Mouse (Mus musculus): Measurements from ENCODE around the gene Adam8. TPM values are rescaled to one million over a fixed set of nuclear protein-coding genes. Genes with fewer than 3 reads are reported as not detected.
A peak's percentile ranks its signal among the peaks of the same experiment; 100 is the strongest.

The Adam8 gene
- total RNA-seq, 2 experiments from 2014 or later = 3.1 to 3.9 TPM

DNA sequence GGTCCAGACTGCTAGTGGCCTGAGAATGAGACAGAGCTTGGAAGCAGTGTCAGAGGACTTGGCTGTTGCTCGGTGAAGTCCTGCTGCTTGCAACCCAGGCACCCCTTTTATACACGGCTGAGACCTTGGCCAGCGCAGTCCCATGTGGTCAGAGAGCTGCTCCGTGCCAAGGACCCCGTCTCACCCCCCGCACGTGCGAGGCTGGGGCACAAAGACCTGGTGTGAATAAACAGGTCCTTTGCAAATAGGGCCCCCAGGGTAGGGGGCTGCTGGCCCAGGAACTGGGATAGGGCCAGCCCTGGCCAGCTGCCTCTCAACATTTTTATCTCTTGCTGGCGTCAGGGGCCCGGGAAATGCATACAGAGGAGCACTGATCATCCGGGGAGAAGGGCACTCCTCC, 34.4 kb downstream of the Adam8 start:
- H3K27ac ChIP-seq = no peak overlapping the region
- no peak for TF ChIP-seq CTCF (IDR thresholded peaks at IDR 0.05)
- no peak for DNase-seq (ENCODE audit: extremely low spot score in 1 of 2, low spot score in 2 of 2)

DNA sequence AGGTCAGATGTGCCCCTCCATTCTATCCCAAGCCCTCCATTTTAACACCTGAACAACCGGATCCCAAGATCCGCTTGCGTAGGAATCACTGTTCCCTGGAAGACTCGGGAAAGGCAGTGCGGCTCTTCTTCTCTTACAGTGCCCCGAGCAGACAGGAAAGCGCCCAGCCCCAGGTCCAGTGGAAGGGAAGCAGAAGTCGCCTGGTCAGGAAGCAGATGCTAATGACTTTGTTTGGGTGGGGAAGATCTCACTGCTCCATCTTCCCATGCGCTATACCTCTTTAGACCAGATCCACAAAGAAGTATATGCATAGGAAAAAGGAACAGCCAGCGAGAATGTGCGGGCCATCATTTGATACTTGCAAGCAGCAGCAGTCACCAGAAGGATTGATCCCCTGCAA, 34.9 kb downstream of the Adam8 start:
- intact Hi-C loops (cut with DNase I) = no loop called here

More for the DNA sequence above, 34.4 kb downstream of the Adam8 start:
- intact Hi-C loops (cut with DNase I) = no loop called here
- no peak overlapping the region for H3K4me3 ChIP-seq

DNA sequence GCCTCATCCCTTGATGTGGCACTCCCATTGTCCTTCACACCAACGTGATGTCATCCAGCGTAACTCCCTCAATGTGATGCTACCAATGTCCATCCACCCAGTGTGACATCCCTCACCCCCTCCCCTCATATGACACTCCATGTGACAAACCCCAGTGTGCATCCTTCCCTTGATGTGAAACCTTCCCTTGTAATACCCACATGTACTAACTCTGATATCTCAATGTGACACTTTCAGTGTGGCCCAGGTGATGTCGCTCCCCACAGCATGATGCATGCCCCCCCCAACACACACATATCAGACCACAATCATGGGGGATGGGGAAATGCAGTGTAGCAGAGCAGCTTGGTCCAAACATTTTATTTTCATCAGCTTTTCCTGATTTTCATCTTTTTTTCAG, 35.7 kb downstream of the Adam8 start:
- intact Hi-C loops (cut with DNase I) = no loop called here
- no peak for DNase-seq (ENCODE audit: extremely low spot score in 1 of 2, low spot score in 2 of 2)
- no peak overlapping the region for H3K27ac ChIP-seq
- TF ChIP-seq CTCF (IDR thresholded peaks at IDR 0.05) = no peak
- H3K4me3 ChIP-seq = no peak overlapping the region

More for the DNA sequence above, 34.9 kb downstream of the Adam8 start:
- H3K4me3 ChIP-seq = no peak overlapping the region
- no peak overlapping the region for H3K27ac ChIP-seq
- DNase-seq (ENCODE audit: extremely low spot score in 1 of 2, low spot score in 2 of 2) = no peak
- TF ChIP-seq CTCF (IDR thresholded peaks at IDR 0.05) = no peak

DNA sequence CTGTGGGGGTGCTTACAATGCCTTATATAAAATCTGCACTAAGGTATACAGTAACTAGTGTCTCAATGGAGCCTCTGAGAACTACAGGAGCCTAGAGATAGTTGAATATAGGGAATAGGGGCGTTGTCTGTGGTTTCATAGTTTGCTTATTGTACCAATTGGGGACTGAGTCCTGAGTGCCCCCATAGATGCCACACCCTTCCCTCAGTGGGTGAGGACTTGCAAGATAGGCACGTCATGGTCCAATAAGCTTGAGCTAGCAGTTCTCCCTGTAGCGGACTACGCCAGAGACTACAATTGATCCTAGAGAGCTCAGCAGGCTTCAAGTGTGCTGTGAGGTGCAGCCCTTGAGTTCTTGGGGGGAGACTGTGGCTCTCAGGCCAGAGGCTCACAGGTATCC, 36.9 kb downstream of the Adam8 start:
- intact Hi-C loops (cut with DNase I) = no loop called here
- Histone ChIP-seq H3K27ac (no peak overlapping the region), H3K4me3 (no peak overlapping the region)
- TF ChIP-seq CTCF (IDR thresholded peaks at IDR 0.05) = no peak
- no peak for DNase-seq (ENCODE audit: extremely low spot score in 1 of 2, low spot score in 2 of 2)

DNA sequence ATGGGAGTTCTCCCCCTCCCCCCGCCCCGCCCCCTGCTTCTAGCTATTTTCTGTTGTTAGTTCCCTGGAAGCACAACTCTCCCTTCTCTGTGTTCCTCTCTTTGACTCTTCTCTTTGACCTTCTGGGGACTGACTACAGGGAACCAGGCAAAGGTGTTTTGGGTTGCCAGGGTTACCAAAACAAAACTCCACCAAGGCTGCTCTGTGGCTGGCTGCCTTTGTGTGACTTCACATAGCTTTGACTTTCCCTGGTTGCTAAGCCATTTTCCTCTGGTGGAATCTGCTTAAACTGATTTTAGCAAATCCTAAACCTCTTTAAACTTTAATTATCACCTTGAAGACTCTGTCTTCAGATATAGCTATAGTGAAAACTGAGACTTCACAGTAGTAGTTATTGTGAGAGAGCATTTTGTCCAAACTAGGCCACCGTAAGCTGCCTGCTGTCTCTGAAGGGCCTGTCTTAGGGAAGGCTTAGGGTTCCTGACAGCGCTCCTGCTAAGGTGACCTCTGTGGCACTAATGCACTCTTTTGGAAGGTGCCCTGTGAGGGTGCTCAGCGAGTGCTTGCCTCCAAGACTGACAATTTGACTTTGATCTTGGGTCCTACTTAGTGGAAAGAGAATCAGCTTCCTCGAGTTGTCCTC, 40.2 kb downstream of the Adam8 start:
- no peak for DNase-seq (ENCODE audit: extremely low spot score in 1 of 2, low spot score in 2 of 2)
- intact Hi-C loops (cut with DNase I) = no loop called here
- Histone ChIP-seq H3K4me3 (no peak overlapping the region), H3K27ac (no peak overlapping the region)
- TF ChIP-seq CTCF (IDR thresholded peaks at IDR 0.05) = no peak

DNA sequence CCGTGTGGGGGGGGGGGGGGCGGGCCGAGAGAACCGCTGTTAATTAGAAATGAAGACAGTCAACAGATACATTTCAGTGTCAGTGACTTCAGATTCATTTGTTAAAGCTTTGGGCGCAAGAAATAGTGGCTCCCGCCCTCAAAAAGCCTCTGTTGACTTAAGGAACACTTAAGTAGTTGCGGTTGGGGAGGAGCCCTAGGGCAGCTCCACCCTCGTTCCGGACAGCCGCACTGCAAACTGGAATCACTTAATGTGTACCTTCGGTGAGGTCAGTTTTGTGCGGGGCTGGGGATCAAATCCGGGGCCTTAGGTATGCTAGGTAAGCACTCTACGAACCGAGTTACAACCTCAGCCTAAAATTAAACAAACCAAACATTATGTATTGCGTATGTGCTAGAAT, 41.3 kb downstream of the Adam8 start:
- intact Hi-C loops (cut with DNase I) = no loop called here
- Histone ChIP-seq H3K4me3 (peak overlapping the region; percentile 46), H3K27ac (no peak overlapping the region)
- DNase-seq (ENCODE audit: extremely low spot score in 1 of 2, low spot score in 2 of 2) = no peak
- TF ChIP-seq CTCF (IDR thresholded peaks at IDR 0.05) = no peak

- TF ChIP-seq CTCF (IDR thresholded peaks at IDR 0.05) = no peak
- intact Hi-C loops (cut with DNase I) = no loop called here
- Histone ChIP-seq H3K27ac (no peak overlapping the region), H3K4me3 (peak overlapping the region; percentile 46)
- DNase-seq (ENCODE audit: extremely low spot score in 1 of 2, low spot score in 2 of 2) = no peak
Observed at GRCm38 (mm10) chr7:139950283-139950971, 41.9 kb downstream of the Adam8 start.

GRCm38 (mm10) chr7:139949893-139950282, 42.5 kb downstream of the Adam8 start:
- no peak overlapping the region for H3K27ac ChIP-seq
- DNase-seq (ENCODE audit: extremely low spot score in 1 of 2, low spot score in 2 of 2) = no peak
- intact Hi-C loops (cut with DNase I) = no loop called here
- TF ChIP-seq CTCF (IDR thresholded peaks at IDR 0.05) = peak; percentile 29
- H3K4me3 ChIP-seq = 0 out of 2 replicates have a peak overlapping the region, but pooled peaks have one; percentile 20

- no peak for TF ChIP-seq CTCF (IDR thresholded peaks at IDR 0.05)
- no peak overlapping the region for H3K4me3 ChIP-seq
- no peak for DNase-seq (ENCODE audit: extremely low spot score in 1 of 2, low spot score in 2 of 2)
- no peak overlapping the region for H3K27ac ChIP-seq
- intact Hi-C loops (cut with DNase I) = no loop called here
Observed at GRCm38 (mm10) chr7:139946032-139946431, 46.3 kb downstream of the Adam8 start.

GRCm38 (mm10) chr7:139945516-139945915, 46.8 kb downstream of the Adam8 start:
- no peak for TF ChIP-seq CTCF (IDR thresholded peaks at IDR 0.05)
- no peak overlapping the region for H3K27ac ChIP-seq
- intact Hi-C loops (cut with DNase I) = no loop called here
- no peak for DNase-seq (ENCODE audit: extremely low spot score in 1 of 2, low spot score in 2 of 2)
- H3K4me3 ChIP-seq = no peak overlapping the region

DNA sequence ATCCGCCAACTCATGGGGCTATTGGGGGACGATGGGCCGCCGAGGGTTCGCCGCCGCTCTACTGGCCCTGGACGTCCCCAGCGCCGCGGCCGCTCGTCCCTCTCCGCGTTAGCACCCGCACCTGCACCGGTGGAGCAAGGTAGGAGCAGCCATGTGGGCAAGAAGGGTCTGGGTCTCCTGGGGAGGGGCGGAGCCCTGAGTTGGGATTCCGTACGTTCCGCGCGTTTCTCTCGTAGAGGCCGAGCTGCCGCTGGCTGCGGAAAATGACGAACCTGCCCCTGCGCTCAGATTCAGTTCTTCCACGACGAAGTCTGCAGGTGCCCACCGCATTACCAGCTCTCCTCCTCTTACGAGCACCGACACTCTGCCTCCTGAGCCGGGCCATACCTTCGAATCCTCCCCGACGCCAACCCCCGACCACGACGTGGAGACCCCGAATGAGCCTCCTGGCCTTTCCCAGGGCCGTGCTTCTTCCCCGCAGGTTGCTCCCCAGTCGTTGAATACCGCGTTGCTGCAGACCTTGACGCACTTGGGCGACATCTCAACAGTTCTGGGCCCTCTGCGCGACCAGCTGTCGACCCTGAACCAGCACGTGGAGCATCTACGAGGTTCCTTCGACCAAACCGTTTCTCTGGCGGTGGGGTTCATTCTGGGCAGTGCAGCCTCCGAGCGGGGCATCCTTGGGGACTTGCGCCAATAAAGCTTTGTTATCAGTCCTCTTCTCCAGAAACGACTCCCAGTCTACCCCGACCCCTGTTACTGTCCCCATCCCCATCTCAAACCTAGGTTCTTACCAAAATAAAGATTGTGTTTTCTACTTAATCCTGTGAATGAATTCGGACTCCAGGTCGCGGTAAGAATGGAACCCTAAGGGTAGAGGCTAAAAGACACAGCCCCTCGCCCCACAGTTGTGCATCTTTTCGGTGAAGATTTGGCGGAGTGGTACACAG, 47.8 kb downstream of the Adam8 start:
- TF ChIP-seq CTCF (IDR thresholded peaks at IDR 0.05) = no peak
- Histone ChIP-seq H3K27ac (no peak overlapping the region), H3K4me3 (peak overlapping the region; percentile 13; the same call in 1 of the 2 replicates)
- intact Hi-C loops (cut with DNase I) = no loop called here
- no peak for DNase-seq (ENCODE audit: extremely low spot score in 1 of 2, low spot score in 2 of 2)

All from left cerebral cortex, adult 2 months (tissue).